Mouse (Mus musculus) kidney, adult 9 months (tissue): ENCODE data around the gene Rln1.

ENCODE experiments used
- DNase-seq: peaks from one replicate; pipeline ENCODE4 v3.0.0; 2022

Gene Rln1

DNA sequence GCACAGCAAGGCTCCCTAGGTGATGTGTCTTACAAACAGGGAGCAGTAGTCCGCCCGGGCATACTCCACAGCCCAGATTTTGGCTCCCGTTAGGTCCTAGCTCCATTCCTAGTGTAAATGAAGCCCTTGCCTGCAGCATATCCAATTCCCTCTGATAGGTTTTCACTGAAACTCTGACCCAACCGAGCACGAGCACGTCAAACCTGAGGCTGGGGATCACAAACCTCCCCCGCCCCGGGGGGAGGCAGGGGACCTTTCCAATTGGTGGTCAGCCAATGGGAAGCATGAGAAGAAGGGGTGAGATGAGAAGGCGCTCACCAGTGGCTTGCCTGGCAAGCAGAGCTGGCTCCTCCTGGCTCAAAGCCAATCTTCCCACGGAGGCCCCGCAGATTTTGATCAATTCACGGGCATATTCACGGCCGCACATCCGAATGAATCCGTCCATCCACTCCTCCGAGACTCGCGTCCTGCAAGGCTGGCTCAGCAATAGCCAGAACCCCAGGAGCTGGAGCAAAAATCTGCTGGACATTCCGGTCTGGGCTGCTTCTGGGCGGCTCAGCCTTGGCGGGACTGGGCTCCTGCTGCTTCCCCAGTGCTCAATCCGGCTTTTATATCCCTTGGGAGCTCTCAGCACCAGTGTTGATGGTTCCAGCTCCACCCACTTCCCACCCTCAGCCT lies at the start of gene Rln1:
Rln1 (minus strand) TSS at position 603 of the 678 bp plus-strand sequence.
- DNase-seq: peak; percentile 37

DNA sequence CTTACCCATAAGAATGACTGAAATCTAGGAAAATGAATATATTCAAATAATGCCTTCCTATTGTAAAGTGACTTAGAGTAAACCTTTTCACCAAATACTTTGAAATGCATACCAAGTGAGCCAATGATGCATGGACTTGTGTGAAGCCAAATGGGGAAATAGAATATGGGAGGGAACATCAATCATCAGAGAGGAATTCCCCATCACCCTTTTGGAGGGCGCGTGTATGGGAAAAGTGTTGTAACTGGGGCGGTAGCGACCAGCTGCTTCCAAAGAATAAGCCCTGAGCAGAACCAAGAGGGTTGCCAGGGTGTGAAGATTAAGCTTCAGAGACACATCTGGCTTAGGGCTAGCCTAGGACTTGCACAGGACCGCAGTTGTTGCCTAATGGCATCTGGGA lies 48.9 kb upstream of the Rln1 start:
- DNase-seq: no peak

DNA sequence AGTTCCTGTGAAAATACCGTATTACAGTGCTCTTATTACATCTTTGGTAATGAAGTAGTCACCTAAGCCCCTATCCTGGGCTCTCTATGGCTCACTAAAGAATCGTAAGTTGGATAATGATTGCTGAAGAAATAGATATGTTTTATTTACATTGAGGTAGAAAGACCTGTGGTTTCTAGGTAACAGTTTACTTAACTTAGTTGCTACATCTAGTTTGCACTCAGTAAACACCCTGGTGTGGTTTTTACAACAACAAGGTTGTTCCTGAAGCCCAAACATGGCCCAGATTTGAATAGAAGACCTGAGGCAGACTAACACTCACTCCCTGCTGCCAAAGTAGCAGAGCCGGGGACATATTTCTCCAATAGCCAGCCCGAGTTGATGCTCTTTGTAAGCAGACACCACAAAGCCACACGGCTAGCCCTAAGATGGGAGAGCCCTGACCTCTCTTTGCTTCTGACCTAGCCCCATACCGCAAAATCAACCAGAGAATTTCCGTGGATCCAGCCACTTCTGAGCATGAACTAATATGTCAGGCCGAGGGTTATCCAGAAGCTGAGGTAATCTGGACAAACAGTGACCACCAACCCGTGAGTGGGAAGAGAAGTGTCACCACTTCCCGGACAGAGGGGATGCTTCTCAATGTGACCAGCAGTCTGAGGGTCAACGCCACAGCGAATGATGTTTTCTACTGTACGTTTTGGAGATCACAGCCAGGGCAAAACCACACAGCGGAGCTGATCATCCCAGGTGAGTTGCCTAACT lies 45.6 kb upstream of the Rln1 start:
- DNase-seq: no peak

DNA sequence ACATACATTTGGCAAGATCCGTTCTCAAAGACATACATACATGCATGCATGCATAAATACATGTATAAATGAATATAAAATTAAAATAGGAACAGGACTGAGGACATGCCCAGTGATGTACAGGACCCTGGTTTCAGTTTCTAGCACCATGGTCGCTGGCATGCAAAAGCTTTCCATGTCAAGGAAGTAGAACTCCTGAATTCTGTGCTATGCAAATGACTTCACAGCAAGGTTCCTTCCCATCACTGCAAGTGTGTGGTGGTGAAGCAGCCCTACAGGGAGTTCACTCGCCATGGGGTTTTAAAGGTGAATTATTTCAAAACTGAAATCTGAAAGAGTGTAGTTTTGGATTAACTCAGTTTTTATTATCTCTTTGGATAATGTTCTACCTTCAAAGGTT lies 41.9 kb upstream of the Rln1 start:
- DNase-seq: no peak

DNA sequence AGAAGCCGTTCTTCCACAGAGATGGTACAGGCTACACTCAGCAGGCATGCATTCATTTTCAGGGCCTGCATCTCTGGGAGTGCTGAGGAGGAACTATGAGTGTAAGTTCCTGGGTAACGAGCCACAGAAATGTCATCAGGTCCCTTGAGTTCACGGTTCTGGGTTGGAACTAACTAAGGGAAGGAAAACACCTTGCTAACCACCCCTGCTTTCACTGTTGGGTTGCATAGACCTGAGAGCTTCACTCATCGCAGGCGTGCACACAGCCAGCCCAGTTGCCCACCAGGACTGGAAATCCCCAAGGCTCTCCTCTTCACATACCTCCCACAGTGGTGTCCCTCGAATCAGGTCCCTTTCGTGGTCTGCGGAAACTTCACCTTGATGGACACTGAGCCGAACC lies 40.5 kb upstream of the Rln1 start:
- no peak for DNase-seq

DNA sequence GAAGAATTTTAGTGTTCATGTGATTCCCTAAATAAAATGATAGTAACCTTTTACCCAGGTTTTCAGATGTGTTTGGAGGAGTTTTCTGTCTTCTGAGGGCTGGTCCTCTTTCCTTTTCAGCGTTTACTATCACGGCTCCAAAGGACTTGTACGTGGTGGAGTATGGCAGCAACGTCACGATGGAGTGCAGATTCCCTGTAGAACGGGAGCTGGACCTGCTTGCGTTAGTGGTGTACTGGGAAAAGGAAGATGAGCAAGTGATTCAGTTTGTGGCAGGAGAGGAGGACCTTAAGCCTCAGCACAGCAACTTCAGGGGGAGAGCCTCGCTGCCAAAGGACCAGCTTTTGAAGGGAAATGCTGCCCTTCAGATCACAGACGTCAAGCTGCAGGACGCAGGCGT lies 39.0 kb upstream of the Rln1 start:
- no peak for DNase-seq

DNA sequence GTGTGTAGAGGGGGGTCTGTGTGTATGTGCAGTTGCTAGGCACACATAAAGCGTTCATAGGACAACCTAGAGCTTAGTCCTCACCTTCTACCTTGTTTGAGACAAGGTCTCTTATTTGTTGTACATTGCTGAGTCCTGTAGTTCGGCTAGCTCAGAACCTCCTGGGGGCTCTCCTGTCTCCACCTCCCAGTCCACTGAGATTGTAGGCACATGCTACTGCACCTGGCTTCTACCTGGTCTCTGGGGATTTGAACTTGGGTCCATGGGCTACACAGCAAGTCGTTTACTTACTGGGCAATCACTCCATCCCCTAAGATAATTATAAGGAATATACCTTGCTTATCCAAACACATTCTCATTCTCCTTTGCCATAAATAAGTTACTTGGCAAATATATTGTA lies 38.2 kb upstream of the Rln1 start:
- DNase-seq: no peak

DNA sequence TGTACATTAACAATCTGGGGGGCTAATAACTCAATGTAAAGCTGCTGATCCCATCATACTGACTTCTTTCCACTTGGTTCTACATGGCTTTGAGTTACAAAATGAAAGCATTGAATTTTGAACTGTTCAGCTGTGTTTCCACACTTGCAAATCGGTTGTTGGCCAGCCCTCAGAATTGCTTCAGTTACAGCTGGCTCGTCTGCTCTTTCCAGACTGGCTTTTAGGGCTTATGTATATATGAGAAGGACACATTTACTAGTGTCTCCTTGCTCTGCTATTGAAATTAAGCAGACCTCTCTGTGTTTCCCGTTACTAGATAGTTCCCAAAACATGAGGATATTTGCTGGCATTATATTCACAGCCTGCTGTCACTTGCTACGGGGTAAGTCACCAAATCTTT lies 37.7 kb upstream of the Rln1 start:
- no peak for DNase-seq

DNA sequence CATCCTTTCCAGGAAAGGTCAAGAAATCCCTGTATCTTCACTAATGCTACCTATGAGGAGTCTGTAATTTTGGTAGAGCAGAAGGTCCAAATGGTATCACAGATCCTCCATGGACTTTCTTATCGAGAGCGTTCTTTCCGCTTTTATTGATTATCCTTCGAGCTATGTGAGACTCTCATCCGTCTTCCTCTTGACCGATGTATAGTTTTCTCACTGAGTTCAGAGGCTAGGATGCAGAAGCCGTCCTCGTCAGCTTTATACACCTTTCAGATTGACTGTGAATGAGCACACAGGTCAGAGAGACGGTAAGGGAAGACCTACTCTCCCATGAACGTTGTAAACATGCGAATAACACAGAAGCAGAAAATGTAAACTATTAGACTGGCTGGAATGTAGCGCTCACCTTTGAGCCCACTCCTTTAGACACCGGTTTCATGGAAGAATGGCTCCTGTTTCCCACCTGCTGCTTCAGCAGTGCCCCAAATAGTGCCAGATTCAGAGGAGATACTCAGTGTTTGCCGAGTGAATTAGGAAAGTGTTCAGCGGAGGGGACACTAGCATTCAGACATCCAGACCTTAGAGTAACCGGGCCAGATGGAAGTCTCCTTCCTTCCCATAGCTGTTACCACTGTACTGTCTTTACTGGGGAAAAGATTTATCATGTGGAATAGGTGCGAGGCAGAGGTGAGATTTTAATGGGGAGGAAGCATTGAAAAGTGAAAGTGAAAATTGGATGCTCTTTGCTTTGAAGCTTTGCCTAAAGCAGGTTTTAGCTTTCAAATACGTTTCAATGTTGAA lies 37.0 kb upstream of the Rln1 start:
- no peak for DNase-seq

DNA sequence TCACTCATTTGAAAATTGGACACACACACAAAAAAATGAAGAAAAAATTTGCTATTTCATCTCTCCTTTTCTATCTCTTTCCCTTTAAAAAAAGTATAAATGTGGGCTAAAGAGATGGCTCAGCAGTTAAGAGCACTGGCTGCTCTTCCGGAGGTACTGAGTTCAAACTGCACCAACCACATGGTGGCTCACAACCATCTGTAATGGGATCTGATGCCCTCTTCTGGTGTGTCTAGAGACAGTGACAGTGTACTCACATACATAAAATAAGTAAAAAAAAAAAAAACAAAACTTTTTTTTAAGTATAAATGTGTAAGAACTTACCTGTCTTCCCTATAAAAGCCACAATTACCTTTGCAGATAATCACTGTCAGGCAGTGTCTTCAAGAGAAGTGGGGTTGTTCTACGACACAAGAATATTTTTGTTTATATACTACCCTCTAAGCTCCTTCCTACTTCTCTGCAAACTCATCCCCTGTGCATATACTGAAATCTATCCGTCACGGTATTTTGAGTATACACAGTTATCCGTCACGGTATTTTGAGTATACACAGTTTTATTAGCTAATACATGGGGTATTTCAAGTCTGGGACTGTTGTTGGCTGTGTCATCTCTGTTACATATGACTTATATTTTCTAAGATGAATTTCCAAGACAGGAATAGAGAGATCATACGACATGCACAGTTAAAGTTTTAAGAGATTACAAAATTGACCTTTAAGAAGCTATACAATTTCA lies 36.2 kb upstream of the Rln1 start:
- DNase-seq: no peak

DNA sequence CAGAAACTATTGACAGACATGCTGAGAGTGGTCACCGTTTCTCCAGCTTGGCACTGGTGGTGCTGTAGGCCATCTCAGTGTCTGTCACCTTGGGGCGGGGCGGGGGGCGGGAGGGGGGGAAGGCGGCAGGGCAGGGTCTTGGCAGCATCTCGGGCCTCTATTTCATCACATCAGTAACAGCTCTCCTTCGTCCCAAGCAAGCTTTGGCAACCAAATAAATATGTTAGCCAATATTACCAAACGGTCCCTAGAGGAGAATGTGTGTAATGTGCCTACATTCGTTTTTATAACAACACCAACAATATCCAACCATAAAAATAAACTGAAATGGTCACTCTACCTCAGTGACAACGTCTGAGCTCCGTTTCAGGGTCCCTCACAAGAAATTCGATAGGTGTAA lies 35.6 kb upstream of the Rln1 start:
- no peak for DNase-seq

DNA sequence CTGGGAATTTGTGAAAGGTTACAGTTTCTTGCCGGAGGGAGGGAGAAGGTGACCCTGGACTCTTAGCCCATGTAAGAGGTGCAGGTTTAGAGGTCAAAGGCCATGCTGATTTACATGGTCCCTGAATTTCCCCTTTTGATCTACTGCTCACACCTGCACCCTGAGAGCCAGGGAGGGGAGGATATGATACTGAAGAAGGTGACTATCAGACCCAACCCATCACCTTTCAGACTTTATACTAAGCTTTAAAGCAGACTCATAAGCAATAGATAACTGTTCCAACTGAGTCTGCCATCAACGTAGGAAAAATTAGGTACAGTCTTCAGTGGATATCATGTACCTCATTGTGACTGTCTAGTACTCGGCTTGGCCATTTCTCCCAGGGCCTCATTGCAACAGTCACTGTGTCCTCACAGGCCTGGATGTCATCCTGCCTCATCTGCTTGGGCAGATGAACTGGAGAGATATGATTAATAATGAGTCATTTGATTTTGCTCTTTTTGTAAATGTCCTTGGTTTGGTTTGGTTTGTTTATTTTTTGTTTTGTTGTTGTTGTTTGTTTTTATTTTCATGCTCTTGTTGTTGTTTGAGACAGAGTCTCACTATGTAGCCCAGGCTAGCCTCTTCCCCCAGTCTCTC lies 34.3 kb upstream of the Rln1 start:
- DNase-seq: no peak

DNA sequence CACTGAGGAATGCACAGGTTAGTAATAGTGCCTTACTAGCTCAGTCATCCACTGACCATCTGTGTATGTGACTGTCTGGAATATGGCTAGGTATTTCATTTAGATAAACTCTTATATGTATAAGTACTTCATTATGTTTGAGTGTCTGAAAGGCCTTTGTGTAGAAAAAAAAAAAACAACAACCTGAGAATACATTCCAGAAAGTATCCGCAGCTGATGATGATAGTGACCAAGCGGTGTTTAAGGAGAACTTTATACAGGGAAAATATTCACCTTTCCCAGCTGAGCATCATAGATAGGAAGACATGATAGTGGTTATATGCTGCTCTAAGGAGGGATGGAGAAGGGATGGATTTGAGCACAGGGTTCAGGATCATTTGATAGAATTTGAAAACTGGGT lies 33.6 kb upstream of the Rln1 start:
- DNase-seq: no peak

DNA sequence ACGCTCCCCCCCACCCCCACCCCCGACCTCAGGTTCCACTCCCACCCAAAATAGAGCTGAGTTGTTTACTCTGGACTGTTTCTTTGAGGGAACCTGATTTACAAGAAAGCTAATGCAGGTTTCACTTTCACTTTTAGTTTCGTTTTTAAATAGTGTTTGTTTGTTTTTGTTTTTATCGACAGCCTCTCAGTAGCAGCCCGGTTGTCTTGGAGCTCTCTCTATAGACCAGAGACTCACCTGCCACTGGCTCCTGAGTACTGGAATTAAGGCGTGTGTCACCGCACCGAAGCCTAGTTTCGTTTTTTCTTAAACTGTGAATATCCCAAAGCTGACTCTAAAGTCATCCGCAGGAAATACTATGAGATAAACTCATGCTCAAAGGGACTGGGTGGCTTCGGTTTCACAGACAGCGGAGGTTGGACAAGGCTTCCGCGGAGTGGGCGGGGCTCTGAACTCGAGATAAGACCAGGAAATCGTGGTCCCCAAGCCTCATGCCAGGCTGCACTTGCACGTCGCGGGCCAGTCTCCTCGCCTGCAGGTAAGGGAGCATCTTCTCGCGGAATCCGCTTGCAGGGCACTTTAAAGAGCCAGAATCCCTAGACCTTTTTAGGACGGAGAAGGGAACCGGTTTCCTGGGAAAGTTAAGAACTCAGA lies 32.6 kb upstream of the Rln1 start, which contains the start of the genes Plgrkt and Cd274:
Plgrkt (minus strand) TSS at position 422 of the 654 bp plus-strand sequence.
Cd274 (plus strand) TSS at position 487 of the 654 bp plus-strand sequence.
- DNase-seq: peak; percentile 84

DNA sequence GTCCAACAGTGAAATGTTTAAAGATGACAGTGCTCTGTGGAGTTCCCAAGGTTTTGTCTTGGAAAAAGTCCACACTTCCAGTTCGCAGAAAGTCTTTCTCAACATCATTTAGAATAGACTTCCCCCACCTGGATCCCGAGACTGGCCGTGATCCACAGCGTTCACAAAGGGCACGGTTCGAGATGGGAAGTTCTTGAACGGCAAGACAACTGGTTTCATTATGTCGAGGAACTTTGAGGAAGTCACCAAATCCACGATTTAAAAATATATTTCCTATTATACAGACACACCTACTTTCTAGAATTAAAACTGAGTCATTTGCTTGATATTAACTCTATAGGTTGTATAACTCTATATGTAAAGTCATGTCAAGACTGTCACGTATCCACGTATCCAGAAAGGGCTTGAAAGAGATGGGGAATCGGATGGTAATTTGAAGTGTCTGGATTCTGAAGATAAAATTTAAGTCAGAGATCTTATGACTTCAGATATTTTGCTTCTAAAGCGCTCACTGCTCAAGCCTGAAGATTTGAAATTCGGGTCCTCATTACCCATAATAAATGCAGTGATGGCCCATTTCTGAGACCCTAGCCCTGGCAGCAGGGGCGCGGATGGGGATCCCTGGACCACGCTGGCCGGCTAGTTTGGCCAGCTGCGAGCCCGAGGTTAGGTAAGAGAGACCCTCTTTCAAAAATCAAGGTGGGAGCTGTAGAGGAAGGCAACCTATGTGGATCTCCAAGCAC lies 31.9 kb upstream of the Rln1 start:
- no peak for DNase-seq

DNA sequence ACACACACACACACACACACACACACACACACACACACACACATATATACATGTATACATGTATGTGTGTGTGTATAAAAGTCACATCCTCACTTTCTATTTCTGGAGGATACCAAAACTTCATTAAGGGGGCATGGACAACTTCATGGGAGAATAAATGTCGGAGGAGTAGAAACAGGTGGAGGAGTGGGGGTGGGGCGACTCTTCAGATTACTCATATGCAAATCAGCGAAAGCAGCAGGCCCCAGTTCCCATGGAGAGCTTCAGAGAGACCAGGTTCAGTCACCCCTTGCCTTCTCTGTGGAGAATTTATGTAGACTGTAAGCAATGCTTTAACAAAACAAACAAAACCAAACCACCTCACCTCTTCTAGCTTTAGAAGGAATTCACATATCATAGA lies 30.6 kb upstream of the Rln1 start:
- DNase-seq: no peak

DNA sequence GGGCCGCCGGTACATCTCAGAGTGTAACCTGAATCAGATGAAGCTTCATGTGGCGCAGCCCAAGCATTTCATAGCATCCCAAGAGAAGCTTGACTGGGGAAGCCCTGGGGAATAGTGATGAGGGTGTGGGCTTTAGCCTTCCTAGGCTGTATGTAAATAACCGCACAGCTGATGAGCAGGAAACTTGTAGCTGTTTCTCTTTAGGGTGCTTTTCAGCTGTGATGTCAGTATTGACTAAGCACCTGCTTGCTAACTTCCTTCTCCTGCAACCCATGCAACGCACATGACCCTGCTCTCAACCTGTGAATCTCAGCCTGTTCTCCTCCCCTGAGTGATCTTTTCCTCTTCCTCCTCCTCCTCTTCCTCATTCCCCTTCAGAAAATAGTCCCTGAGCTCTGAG lies 29.6 kb upstream of the Rln1 start:
- DNase-seq: no peak

DNA sequence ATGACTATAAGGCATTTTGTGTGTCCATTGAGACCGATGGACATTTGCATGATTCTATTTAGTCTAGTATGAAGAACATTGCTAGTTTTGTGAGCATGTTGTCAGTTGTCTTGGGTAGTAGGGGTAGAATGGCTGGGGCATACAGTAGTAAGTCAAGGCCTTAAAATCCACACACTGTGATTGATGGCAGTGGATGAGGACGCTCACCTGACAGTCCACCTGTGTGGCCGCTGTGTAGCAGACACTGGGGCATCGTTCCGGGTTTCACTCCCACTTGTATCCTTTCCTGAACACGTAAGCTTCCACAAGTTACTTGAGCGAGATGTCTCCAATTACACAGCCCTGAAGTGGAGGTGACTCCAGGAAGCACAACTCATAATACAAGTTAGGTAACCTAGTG lies 29.1 kb upstream of the Rln1 start:
- DNase-seq: no peak

DNA sequence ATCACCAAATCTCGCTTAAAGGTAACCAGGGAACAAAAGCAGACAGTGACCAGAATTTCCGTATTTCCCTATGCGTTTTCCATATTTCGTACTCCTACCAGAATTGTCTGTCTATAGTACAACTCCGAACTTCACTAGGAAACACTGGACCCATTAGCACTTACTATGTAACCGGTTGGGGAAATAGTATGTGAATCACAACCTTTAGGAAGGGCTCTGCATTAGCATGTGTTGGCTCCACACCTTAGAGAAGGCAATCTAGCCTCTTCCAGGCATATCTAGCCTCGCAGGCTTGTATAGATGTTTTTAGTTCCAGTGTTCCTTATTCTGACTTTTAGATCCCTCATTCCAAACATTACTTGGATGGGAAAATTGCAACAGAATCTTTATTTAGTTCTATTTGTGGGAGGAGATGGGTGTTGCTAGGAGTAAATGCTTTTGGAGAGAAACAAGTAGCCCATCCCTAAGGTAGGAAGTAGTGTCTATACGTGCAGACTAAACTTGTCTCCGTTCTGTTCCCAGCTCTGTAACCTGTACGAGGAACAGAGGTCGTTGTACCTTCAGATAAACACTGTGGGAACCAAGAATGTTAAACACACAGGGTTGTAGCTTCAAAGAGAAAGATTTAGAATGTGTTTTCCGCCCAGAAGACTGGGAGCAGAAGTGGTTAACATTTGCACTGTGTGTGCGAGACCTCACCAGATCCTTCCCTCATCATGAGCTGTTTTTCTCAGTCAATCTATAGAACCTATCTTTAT lies 27.9 kb upstream of the Rln1 start:
- no peak for DNase-seq

DNA sequence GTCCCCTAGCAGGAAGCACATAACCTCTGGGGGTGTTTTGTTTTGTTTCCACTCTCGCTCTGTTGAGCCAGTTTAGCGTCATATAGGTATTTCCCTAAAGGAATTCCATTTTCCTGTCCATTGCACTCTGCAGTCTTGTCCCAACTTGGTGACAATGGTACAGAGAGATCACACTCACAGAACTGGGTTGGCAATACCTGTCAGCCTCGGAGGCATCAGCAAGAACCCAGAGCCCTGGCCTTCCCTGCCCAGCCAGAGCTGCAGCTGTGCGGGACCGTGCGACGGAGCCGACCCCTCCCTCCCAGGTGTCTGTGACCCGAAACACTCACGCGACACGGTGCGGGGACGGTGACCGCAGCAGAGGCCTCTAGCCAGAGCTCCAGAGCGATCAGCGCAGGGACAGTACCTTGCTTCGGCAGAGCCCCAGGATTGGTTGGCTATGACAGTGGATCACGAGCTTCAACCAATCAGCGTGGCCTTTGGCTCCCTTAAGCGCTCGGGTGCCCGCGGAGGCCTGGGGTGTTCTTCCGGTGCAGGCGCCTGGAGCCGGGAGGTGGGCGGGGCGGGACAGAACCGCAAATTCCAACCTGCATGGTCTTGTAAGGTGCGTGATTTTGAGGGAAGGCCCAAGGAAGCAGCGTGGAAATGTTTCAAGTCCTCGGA lies 27.1 kb upstream of the Rln1 start:
- peak; percentile 94 for DNase-seq
